Mouse (Mus musculus): ENCODE measurements around the gene Taf8. TPM values are rescaled to one million over a fixed set of nuclear protein-coding genes. Genes with fewer than 3 reads are reported as not detected.

Gene Taf8
- total RNA-seq, 2 experiments from 2014 or later = 35.6 to 71.9 TPM

- no peak for ATAC-seq (replicated peaks; ENCODE audit: low FRiP score, poor library complexity, severe bottlenecking)
Measured at GRCm38 (mm10) chr17:47440359-47440890, 61.7 kb downstream of the Taf8 start.

GRCm38 (mm10) chr17:47439396-47440028 lies 62.6 kb downstream of the Taf8 start:
- no peak for ATAC-seq (replicated peaks; ENCODE audit: low FRiP score, poor library complexity, severe bottlenecking)

- ATAC-seq (replicated peaks; ENCODE audit: low FRiP score, poor library complexity, severe bottlenecking) = no peak
Measured at GRCm38 (mm10) chr17:47438611-47439010, 63.5 kb downstream of the Taf8 start.

GRCm38 (mm10) chr17:47436907-47437547 lies 65.1 kb downstream of the Taf8 start, which contains the start of gene 1700001C19Rik:
1700001C19Rik (minus strand) TSS chr17:47437376.
- ATAC-seq (replicated peaks; ENCODE audit: low FRiP score, poor library complexity, severe bottlenecking) = no peak

GRCm38 (mm10) chr17:47436156-47436906 lies 65.8 kb downstream of the Taf8 start, which contains the start of gene AI661453:
AI661453 (plus strand) TSS chr17:47436615.
- no peak for ATAC-seq (replicated peaks; ENCODE audit: low FRiP score, poor library complexity, severe bottlenecking)

Other genes with a start within 250 kb of the Taf8 start
- 7.6 and 8.4 TPM in 2 replicates for gene Mrps10, start 133.4 kb downstream of the Taf8 start, total RNA-seq (2015; ENCODE audit: low replicate concordance)
- 0.23 and 10.7 TPM in 2 replicates for gene Mrps10, start 133.4 kb downstream of the Taf8 start, total RNA-seq (2017; ENCODE audit: low replicate concordance)
- not detected in 2 replicates for gene Guca1b, start 116.9 kb downstream of the Taf8 start, total RNA-seq (2015; ENCODE audit: low replicate concordance)
- not detected in 2 replicates for gene Guca1b, start 116.9 kb downstream of the Taf8 start, total RNA-seq (2017; ENCODE audit: low replicate concordance)
- gene Guca1a, start 101.7 kb downstream of the Taf8 start, total RNA-seq (2015; ENCODE audit: low replicate concordance) = 2.5 TPM in 1 of 2 replicates, not detected in the other
- gene Guca1a, start 101.7 kb downstream of the Taf8 start, total RNA-seq (2017; ENCODE audit: low replicate concordance) = not detected in 2 replicates
- gene AI661453, start 65.7 kb downstream of the Taf8 start, total RNA-seq (2015; ENCODE audit: low replicate concordance) = 1.4 TPM in 1 of 2 replicates, not detected in the other
- gene AI661453, start 65.7 kb downstream of the Taf8 start, total RNA-seq (2017; ENCODE audit: low replicate concordance) = not detected in 2 replicates
- not detected in 2 replicates for gene 1700001C19Rik, start 64.9 kb downstream of the Taf8 start, total RNA-seq (2015; ENCODE audit: low replicate concordance)
- gene 1700001C19Rik, start 64.9 kb downstream of the Taf8 start, total RNA-seq (2017; ENCODE audit: low replicate concordance) = not detected in 2 replicates
- gene Ccnd3, start 2.8 kb upstream of the Taf8 start, total RNA-seq (2015; ENCODE audit: low replicate concordance) = 360 and 366 TPM in 2 replicates
- 181 and 222 TPM in 2 replicates for gene Ccnd3, start 2.8 kb upstream of the Taf8 start, total RNA-seq (2017; ENCODE audit: low replicate concordance)
- 5.9 and 8.3 TPM in 2 replicates for gene Bysl, start 109.2 kb upstream of the Taf8 start, total RNA-seq (2015; ENCODE audit: low replicate concordance)
- gene Bysl, start 109.2 kb upstream of the Taf8 start, total RNA-seq (2017; ENCODE audit: low replicate concordance) = 8.4 and 10.4 TPM in 2 replicates
- 28.1 and 37.8 TPM in 2 replicates for gene Med20, start 109.3 kb upstream of the Taf8 start, total RNA-seq (2015; ENCODE audit: low replicate concordance)
- 36.5 and 63.2 TPM in 2 replicates for gene Med20, start 109.3 kb upstream of the Taf8 start, total RNA-seq (2017; ENCODE audit: low replicate concordance)
- gene Gm20517, start 109.3 kb upstream of the Taf8 start, total RNA-seq (2015; ENCODE audit: low replicate concordance) = 11.5 and 13.8 TPM in 2 replicates
- 9.5 and 18.9 TPM in 2 replicates for gene Gm20517, start 109.3 kb upstream of the Taf8 start, total RNA-seq (2017; ENCODE audit: low replicate concordance)
- 26.8 and 35.7 TPM in 2 replicates for gene Usp49, start 128.4 kb upstream of the Taf8 start, total RNA-seq (2015; ENCODE audit: low replicate concordance)
- 29.2 and 46.3 TPM in 2 replicates for gene Usp49, start 128.4 kb upstream of the Taf8 start, total RNA-seq (2017; ENCODE audit: low replicate concordance)
- gene Tomm6, start 186.1 kb upstream of the Taf8 start, total RNA-seq (2015; ENCODE audit: low replicate concordance) = 44.7 and 48.6 TPM in 2 replicates
- gene Tomm6, start 186.1 kb upstream of the Taf8 start, total RNA-seq (2017; ENCODE audit: low replicate concordance) = 2.1 and 3.5 TPM in 2 replicates
- not detected in 2 replicates for gene Frs3, start 186.7 kb upstream of the Taf8 start, total RNA-seq (2015; ENCODE audit: low replicate concordance)
- gene Frs3, start 186.7 kb upstream of the Taf8 start, total RNA-seq (2017; ENCODE audit: low replicate concordance) = not detected in 2 replicates
- not detected in 2 replicates for gene Gm21981, start 192.2 kb upstream of the Taf8 start, total RNA-seq (2015; ENCODE audit: low replicate concordance)
- not detected in 2 replicates for gene Gm21981, start 192.2 kb upstream of the Taf8 start, total RNA-seq (2017; ENCODE audit: low replicate concordance)
- not detected in 2 replicates for gene Prickle4, start 192.4 kb upstream of the Taf8 start, total RNA-seq (2015; ENCODE audit: low replicate concordance)
- gene Prickle4, start 192.4 kb upstream of the Taf8 start, total RNA-seq (2017; ENCODE audit: low replicate concordance) = not detected in 2 replicates
- not detected in 2 replicates for gene Pgc, start 224.6 kb upstream of the Taf8 start, total RNA-seq (2015; ENCODE audit: low replicate concordance)
- gene Pgc, start 224.6 kb upstream of the Taf8 start, total RNA-seq (2017; ENCODE audit: low replicate concordance) = not detected in 2 replicates
- gene Tfeb, start 234.7 kb upstream of the Taf8 start, total RNA-seq (2015; ENCODE audit: low replicate concordance) = 9.0 and 13.0 TPM in 2 replicates
- gene Tfeb, start 234.7 kb upstream of the Taf8 start, total RNA-seq (2017; ENCODE audit: low replicate concordance) = 0.23 and 5.4 TPM in 2 replicates

Data from erythroid progenitor cell, adult 5-6 weeks (primary cell).